Mouse (Mus musculus): ENCODE results near the gene Rab5if. TPM values are rescaled to one million over a fixed set of nuclear protein-coding genes. Genes with fewer than 3 reads are reported as not detected.
"Not testable (repeated sequence)": the region's sequence is repeated elsewhere in the genome, so short reads cannot be mapped to it uniquely, and the experiment has no call there.

The Rab5if gene
- polyA plus RNA-seq, 1 experiment from 2014 or later = 194 TPM

DNA sequence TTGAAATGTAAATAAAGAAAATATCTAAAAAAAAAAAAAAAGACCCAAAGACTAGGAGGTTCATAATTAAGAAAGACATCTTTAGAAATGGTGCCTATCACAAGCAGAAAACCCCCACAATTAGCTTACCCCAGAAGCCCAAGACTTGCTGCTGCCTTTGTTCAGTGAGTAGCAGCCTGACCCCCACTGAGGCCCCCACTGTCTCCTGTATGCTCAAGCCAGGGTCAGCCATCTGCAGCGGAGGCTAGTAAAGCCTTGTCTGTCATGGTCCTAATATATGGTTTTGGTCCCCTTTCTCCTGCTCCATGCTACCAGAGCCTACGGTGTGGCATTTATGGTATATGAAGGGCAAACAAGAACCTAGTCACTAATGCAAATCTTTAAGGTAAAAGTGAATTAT lies 38.4 kb downstream of the Rab5if start:
- Histone ChIP-seq H3K4me2 (ENCODE audit: low read length) (no peak overlapping the region), H3K4me3 (ENCODE audit: control insufficient read depth in 1 of 2, insufficient read depth in 1 of 2, low read depth in 1 of 2, low read length in 2 of 2) (no peak overlapping the region), H3K9ac (ENCODE audit: low read length) (no peak overlapping the region), H3K4me1 (ENCODE audit: control insufficient read depth in 2 of 2, insufficient read depth in 2 of 2, low read length in 2 of 2) (peaks cover 5 to 6% of the 10 kb centered on the region in 2 experiments; a peak in 1 of 4 replicates), H3K9me3 (ENCODE audit: control insufficient read depth, low read length) (no peaks in the 10 kb centered on the region), H3K36me3 (ENCODE audit: control insufficient read depth, insufficient read depth, low read length) (no peaks in the 10 kb centered on the region), H3K27ac (replicated peaks in 1 of 2; ENCODE audit: control insufficient read depth in 1 of 2, insufficient read depth in 1 of 2, low read depth in 2 of 2, low read length in 2 of 2) (no peak overlapping the region), H3K27me3 (ENCODE audit: control insufficient read depth, insufficient read depth, low read length) (no peaks in the 10 kb centered on the region)
- ATAC-seq (ENCODE audit: insufficient number of reproducible peaks, insufficient read depth, low FRiP score, low read depth) = no peak
- WGBS = 82% methylated on average over 2 of the region's 2 CpGs

- no peaks in the 10 kb centered on the region for H3K9me3 ChIP-seq (ENCODE audit: control insufficient read depth, low read length)
- H3K4me1 ChIP-seq (ENCODE audit: control insufficient read depth in 2 of 2, insufficient read depth in 2 of 2, low read length in 2 of 2) = peaks cover 5 to 6% of the 10 kb centered on the region in 2 experiments; a peak in 1 of 4 replicates
- 60% methylated on average over 6 of the region's 6 CpGs for WGBS
- H3K27ac ChIP-seq (replicated peaks in 1 of 2; ENCODE audit: control insufficient read depth in 1 of 2, insufficient read depth in 1 of 2, low read depth in 2 of 2, low read length in 2 of 2) = no peak overlapping the region
- no peaks in the 10 kb centered on the region for H3K36me3 ChIP-seq (ENCODE audit: control insufficient read depth, insufficient read depth, low read length)
- no peak overlapping the region for H3K9ac ChIP-seq (ENCODE audit: low read length)
- H3K4me3 ChIP-seq (ENCODE audit: control insufficient read depth in 1 of 2, insufficient read depth in 1 of 2, low read depth in 1 of 2, low read length in 2 of 2) = no peak overlapping the region
- H3K4me2 ChIP-seq (ENCODE audit: low read length) = no peak overlapping the region
- H3K27me3 ChIP-seq (ENCODE audit: control insufficient read depth, insufficient read depth, low read length) = no peaks in the 10 kb centered on the region
- no peak for ATAC-seq (ENCODE audit: insufficient number of reproducible peaks, insufficient read depth, low FRiP score, low read depth)
These were observed 39.0 kb downstream of the Rab5if start for GRCm38 (mm10) chr2:156901883-156902282.

DNA sequence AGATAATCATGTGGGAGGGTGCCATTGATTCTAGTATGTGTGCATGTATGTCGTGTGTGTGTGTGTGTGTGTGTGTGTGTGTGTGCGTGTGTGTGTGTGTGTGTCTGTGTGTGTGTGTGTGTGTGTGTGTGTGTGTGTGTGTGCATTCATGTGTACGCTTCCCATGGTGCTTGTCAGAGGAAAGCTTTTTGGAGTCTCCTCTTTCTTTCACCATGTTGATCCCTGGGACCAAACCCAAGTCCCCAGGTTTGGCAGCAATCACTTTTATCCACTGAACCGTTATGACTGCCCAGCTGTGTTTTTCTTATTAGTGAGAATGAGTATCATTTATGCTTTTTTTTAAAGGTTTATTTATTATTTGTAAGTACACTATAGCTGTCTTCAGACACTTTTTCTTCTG lies 39.5 kb downstream of the Rab5if start:
- H3K9ac ChIP-seq (ENCODE audit: low read length); H3K27me3 ChIP-seq (ENCODE audit: control insufficient read depth, insufficient read depth, low read length); ATAC-seq (ENCODE audit: insufficient number of reproducible peaks, insufficient read depth, low FRiP score, low read depth); H3K4me1 ChIP-seq (ENCODE audit: control insufficient read depth in 2 of 2, insufficient read depth in 2 of 2, low read length in 2 of 2); H3K4me3 ChIP-seq (ENCODE audit: control insufficient read depth in 1 of 2, insufficient read depth in 1 of 2, low read depth in 1 of 2, low read length in 2 of 2); H3K27ac ChIP-seq (replicated peaks in 1 of 2; ENCODE audit: control insufficient read depth in 1 of 2, insufficient read depth in 1 of 2, low read depth in 2 of 2, low read length in 2 of 2); H3K9me3 ChIP-seq (ENCODE audit: control insufficient read depth, low read length); H3K4me2 ChIP-seq (ENCODE audit: low read length); H3K36me3 ChIP-seq (ENCODE audit: control insufficient read depth, insufficient read depth, low read length): not testable (repeated sequence)
- WGBS = 73% methylated on average over 4 of the region's 4 CpGs

GRCm38 (mm10) chr2:156903367-156903766 lies 40.4 kb downstream of the Rab5if start:
- Histone ChIP-seq H3K9ac (ENCODE audit: low read length) (no peak overlapping the region), H3K27me3 (ENCODE audit: control insufficient read depth, insufficient read depth, low read length) (no peaks in the 10 kb centered on the region), H3K4me1 (ENCODE audit: control insufficient read depth in 2 of 2, insufficient read depth in 2 of 2, low read length in 2 of 2) (peaks cover 2 to 4% of the 10 kb centered on the region in 2 experiments; a peak in 1 of 4 replicates), H3K4me2 (ENCODE audit: low read length) (no peak overlapping the region), H3K9me3 (ENCODE audit: control insufficient read depth, low read length) (no peaks in the 10 kb centered on the region), H3K36me3 (ENCODE audit: control insufficient read depth, insufficient read depth, low read length) (no peaks in the 10 kb centered on the region), H3K4me3 (ENCODE audit: control insufficient read depth in 1 of 2, insufficient read depth in 1 of 2, low read depth in 1 of 2, low read length in 2 of 2) (no peak overlapping the region), H3K27ac (replicated peaks in 1 of 2; ENCODE audit: control insufficient read depth in 1 of 2, insufficient read depth in 1 of 2, low read depth in 2 of 2, low read length in 2 of 2) (no peak overlapping the region)
- ATAC-seq (ENCODE audit: insufficient number of reproducible peaks, insufficient read depth, low FRiP score, low read depth) = no peak
- WGBS = 41% methylated on average over 2 of the region's 2 CpGs

- 17% methylated on average over 6 of the region's 6 CpGs for WGBS
- Histone ChIP-seq H3K27me3 (ENCODE audit: control insufficient read depth, insufficient read depth, low read length) (no peaks in the 10 kb centered on the region), H3K27ac (replicated peaks in 1 of 2; ENCODE audit: control insufficient read depth in 1 of 2, insufficient read depth in 1 of 2, low read depth in 2 of 2, low read length in 2 of 2) (no peak overlapping the region), H3K36me3 (ENCODE audit: control insufficient read depth, insufficient read depth, low read length) (no peaks in the 10 kb centered on the region), H3K4me2 (ENCODE audit: low read length) (no peak overlapping the region), H3K4me3 (ENCODE audit: control insufficient read depth in 1 of 2, insufficient read depth in 1 of 2, low read depth in 1 of 2, low read length in 2 of 2) (no peak overlapping the region), H3K9me3 (ENCODE audit: control insufficient read depth, low read length) (no peaks in the 10 kb centered on the region), H3K4me1 (ENCODE audit: control insufficient read depth in 2 of 2, insufficient read depth in 2 of 2, low read length in 2 of 2) (no peaks in the 10 kb centered on the region), H3K9ac (ENCODE audit: low read length) (no peak overlapping the region)
- no peak for ATAC-seq (ENCODE audit: insufficient number of reproducible peaks, insufficient read depth, low FRiP score, low read depth)
These were observed 42.2 kb downstream of the Rab5if start for GRCm38 (mm10) chr2:156904976-156905717.

DNA sequence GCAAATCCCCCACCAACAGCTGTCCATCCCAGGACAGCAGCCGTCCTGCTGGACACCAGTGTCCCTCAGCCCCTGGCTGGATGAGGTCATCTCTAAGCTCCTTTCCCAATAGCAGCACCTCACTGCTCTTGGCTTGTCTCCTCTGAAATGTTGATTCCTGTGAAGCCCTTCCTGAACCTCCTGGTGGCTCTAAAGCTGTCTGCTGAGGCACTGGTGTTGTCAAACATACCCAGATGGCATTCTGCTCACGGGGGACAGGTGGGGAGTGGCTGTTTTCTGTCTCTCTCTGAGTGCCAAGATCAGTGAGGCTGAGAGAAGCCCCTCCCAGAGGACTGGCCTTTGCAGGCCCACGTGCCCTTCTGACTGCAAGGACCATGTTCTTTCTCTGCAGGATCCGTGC lies 43.0 kb downstream of the Rab5if start:
- not testable (repeated sequence) for H3K9me3 ChIP-seq (ENCODE audit: control insufficient read depth, low read length); H3K36me3 ChIP-seq (ENCODE audit: control insufficient read depth, insufficient read depth, low read length); H3K27ac ChIP-seq (replicated peaks in 1 of 2; ENCODE audit: control insufficient read depth in 1 of 2, insufficient read depth in 1 of 2, low read depth in 2 of 2, low read length in 2 of 2); H3K4me3 ChIP-seq (ENCODE audit: control insufficient read depth in 1 of 2, insufficient read depth in 1 of 2, low read depth in 1 of 2, low read length in 2 of 2); H3K27me3 ChIP-seq (ENCODE audit: control insufficient read depth, insufficient read depth, low read length); H3K4me1 ChIP-seq (ENCODE audit: control insufficient read depth in 2 of 2, insufficient read depth in 2 of 2, low read length in 2 of 2); ATAC-seq (ENCODE audit: insufficient number of reproducible peaks, insufficient read depth, low FRiP score, low read depth); H3K4me2 ChIP-seq (ENCODE audit: low read length); H3K9ac ChIP-seq (ENCODE audit: low read length)
- WGBS = 28% methylated on average over 4 of the region's 4 CpGs

GRCm38 (mm10) chr2:156913191-156913590 lies 50.3 kb downstream of the Rab5if start:
- H3K27me3 ChIP-seq (ENCODE audit: control insufficient read depth, insufficient read depth, low read length) = no peaks in the 10 kb centered on the region
- no peak overlapping the region for H3K4me3 ChIP-seq (ENCODE audit: control insufficient read depth in 1 of 2, insufficient read depth in 1 of 2, low read depth in 1 of 2, low read length in 2 of 2)
- no peak for ATAC-seq (ENCODE audit: insufficient number of reproducible peaks, insufficient read depth, low FRiP score, low read depth)
- H3K9me3 ChIP-seq (ENCODE audit: control insufficient read depth, low read length) = no peaks in the 10 kb centered on the region
- H3K36me3 ChIP-seq (ENCODE audit: control insufficient read depth, insufficient read depth, low read length) = no peaks in the 10 kb centered on the region
- no peak overlapping the region for H3K4me2 ChIP-seq (ENCODE audit: low read length)
- no peaks in the 10 kb centered on the region for H3K4me1 ChIP-seq (ENCODE audit: control insufficient read depth in 2 of 2, insufficient read depth in 2 of 2, low read length in 2 of 2)
- H3K9ac ChIP-seq (ENCODE audit: low read length) = no peak overlapping the region
- H3K27ac ChIP-seq (replicated peaks in 1 of 2; ENCODE audit: control insufficient read depth in 1 of 2, insufficient read depth in 1 of 2, low read depth in 2 of 2, low read length in 2 of 2) = no peak overlapping the region
- WGBS = 49% methylated on average over 5 of the region's 5 CpGs

- Histone ChIP-seq H3K36me3 (ENCODE audit: control insufficient read depth, insufficient read depth, low read length) (no peaks in the 10 kb centered on the region), H3K4me2 (ENCODE audit: low read length) (no peak overlapping the region), H3K9ac (ENCODE audit: low read length) (no peak overlapping the region), H3K4me1 (ENCODE audit: control insufficient read depth in 2 of 2, insufficient read depth in 2 of 2, low read length in 2 of 2) (no peaks in the 10 kb centered on the region), H3K27me3 (ENCODE audit: control insufficient read depth, insufficient read depth, low read length) (no peaks in the 10 kb centered on the region), H3K27ac (replicated peaks in 1 of 2; ENCODE audit: control insufficient read depth in 1 of 2, insufficient read depth in 1 of 2, low read depth in 2 of 2, low read length in 2 of 2) (no peak overlapping the region), H3K9me3 (ENCODE audit: control insufficient read depth, low read length) (no peaks in the 10 kb centered on the region), H3K4me3 (ENCODE audit: control insufficient read depth in 1 of 2, insufficient read depth in 1 of 2, low read depth in 1 of 2, low read length in 2 of 2) (no peak overlapping the region)
- WGBS = 62% methylated on average over 3 of the region's 3 CpGs
- ATAC-seq (ENCODE audit: insufficient number of reproducible peaks, insufficient read depth, low FRiP score, low read depth) = no peak
These were observed 52.6 kb downstream of the Rab5if start for GRCm38 (mm10) chr2:156915559-156915958.
